Mouse (Mus musculus) left cerebral cortex, postnatal 25 days (tissue): ENCODE data around the gene Mageb2. TPM values are rescaled to one million over a fixed set of nuclear protein-coding genes. Genes with fewer than 3 reads are reported as not detected.
"Not testable (repeated sequence)": the region's sequence is repeated elsewhere in the genome, so short reads cannot be mapped to it uniquely, and the experiment has no call there.

Source experiments
- DNase-seq, 2 experiments: peaks; one replicate each; pipeline ENCODE4 v3.0.0; 2022; ENCODE audit warnings: low spot score in 2 of 2, mixed read lengths in 1 of 2
- intact Hi-C: fragments of 180-260 bp; cut with DNase I; formaldehyde crosslinking; loops from one replicate; pipeline ENCODE4 v1.15.1; 2025
- total RNA-seq, 2 experiments: library from RNA; stranded (reverse); gene quantifications; 2 replicates each; pipeline ENCODE4 v1.2.3; 2021

Gene Mageb2
- not detected for total RNA-seq

DNA sequence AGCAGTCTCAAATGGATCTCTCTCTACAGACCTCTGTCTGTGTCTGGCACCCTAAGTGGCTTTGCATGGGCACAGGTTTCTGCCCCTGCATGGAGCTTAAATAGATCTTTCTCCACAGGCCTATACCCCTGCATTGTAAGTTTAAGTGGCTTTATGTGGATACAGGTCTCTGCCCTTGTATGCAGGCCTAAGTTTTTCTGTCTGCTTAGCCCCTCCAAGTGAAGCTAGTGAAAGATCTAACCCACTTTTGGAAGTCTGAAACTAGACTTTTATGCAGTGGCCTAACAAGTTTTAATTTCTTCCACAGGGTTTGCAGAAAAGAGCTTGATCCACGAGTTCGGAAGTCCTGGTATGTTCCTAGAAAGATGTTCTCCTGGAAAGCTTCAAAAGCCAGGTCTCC lies at the start of gene Mageb2:
TSS of gene Mageb2 (plus strand) at position 301 of the 400 bp plus-strand sequence.
- intact Hi-C loops, DNase-seq: not testable (repeated sequence)

DNA sequence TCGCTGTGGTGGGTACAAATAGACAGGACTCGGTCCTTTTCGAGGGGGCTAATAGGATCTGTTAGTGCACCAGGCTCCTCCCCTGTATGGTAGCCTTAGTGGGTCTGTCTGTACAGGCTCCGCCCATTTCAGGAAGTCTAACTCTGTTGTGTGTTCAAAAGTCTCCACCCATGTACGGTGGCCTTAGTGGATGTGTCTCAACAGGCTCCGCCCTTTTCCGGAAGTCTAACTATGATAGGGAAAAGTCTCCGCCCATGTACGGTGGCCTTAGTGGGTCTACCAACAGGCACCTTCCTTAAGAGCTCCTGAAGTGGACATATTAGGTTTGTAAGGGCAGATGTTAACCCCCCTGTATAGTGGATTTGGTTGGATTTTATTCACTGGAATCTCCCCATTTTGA lies 18.2 kb upstream of the Mageb2 start:
- DNase-seq, intact Hi-C loops: not testable (repeated sequence)

Other genes with a start within 250 kb of the Mageb2 start
- not detected for gene Gm5072, start 60.8 kb downstream of the Mageb2 start, total RNA-seq
- gene Gm8914, start 148.4 kb downstream of the Mageb2 start, total RNA-seq: not detected
- gene 1700084M14Rik, start 244.2 kb downstream of the Mageb2 start, total RNA-seq: not detected